Mouse (Mus musculus) embryonic fibroblast, embryonic 13.5 days (primary cell): Measurements from ENCODE around the gene Arid3c.

Experiments
- CTCF ChIP-seq: IDR thresholded peaks from 2 replicates; pipeline ENCODE4 v1.5.1; 2011; ENCODE audit warnings: mild to moderate bottlenecking, control low read depth, low read length, moderate library complexity, borderline replicate concordance; ENCODE audit not compliant: insufficient read depth
- POLR2A ChIP-seq: IDR thresholded peaks from 2 replicates; pipeline ENCODE4 v1.6.1; 2011; ENCODE audit warnings: low read depth, mild to moderate bottlenecking, control low read depth, low read length, moderate library complexity

DNA sequence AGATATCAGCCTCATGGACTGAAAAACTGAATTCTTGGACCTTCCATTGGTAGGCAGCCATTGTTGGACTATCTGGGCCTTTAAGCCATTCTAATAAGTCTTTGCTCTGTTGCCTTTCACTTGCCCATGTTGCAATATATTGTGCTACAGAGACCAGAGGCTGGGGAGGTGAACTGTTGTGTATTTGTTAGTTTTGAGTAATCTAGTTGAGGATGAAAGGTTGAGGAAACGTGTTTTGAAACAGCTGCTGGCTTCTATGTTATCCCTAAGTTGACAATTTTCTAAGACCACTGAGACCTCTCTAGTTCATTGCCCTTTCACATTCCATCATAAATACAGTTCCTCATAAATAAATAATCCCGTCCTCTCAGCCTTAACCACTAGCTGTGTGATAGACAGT lies 13.2 kb upstream of the Arid3c start:
- TF ChIP-seq CTCF (no peak), POLR2A (no peak)
